Mouse (Mus musculus) lung, postnatal 10 days (tissue): ENCODE measurements around the gene Ppp1cc.
"Not testable (repeated sequence)": the region's sequence is repeated elsewhere in the genome, so short reads cannot be mapped to it uniquely, and the experiment has no call there.

Source experiments
- DNase-seq: peaks from one replicate; pipeline ENCODE4 v3.0.0; 2021

The Ppp1cc gene

DNA sequence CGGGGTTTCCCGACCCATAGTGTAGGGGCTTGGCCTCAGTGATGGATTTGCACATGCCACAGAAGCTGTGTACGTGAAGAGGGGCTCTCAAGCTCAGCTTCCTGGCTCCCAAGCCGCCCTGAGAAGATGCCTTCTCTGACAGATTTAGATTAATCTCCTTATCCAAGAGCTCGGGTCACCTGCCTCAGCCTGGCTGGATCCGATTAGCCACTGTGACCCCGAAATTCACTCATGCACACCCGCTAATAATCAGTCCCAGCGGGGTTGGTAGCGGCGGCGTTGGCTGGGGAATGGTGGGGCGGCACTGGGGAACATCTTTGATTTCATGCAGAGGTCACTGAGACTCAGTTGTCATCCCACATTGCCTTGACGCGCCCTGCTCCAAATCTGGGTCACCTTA, 19.2 kb upstream of the Ppp1cc start:
- DNase-seq, result no peak

- DNase-seq, result not testable (repeated sequence)
These were observed 18.3 kb upstream of the Ppp1cc start for GRCm38 (mm10) chr5:122139771-122140170.

DNA sequence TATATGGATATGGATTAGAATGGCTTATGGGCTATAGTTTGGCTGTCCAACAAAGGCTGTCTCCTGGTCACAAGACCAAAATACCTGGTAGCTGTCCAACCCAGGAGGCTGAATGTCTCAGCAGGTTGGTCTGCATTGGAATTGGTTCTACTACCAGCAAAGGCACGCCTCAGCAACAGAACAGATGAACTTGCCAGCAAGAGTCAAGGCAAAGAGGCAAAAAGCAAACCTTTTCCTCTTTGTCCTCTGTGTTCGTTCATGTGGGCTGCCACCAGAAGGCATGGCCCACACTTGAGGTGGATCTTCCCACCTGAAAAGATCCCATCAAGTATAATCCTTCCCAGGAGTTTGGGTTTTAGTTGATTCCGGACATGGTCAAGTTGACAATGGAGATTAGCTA, 17.4 kb upstream of the Ppp1cc start, which contains the start of gene Ccdc63:
Ccdc63 (minus strand) TSS at position 101 of the 400 bp plus-strand sequence.
- no peak for DNase-seq

GRCm38 (mm10) chr5:122142230-122142992, 15.7 kb upstream of the Ppp1cc start:
- DNase-seq, result peak; percentile 72

DNA sequence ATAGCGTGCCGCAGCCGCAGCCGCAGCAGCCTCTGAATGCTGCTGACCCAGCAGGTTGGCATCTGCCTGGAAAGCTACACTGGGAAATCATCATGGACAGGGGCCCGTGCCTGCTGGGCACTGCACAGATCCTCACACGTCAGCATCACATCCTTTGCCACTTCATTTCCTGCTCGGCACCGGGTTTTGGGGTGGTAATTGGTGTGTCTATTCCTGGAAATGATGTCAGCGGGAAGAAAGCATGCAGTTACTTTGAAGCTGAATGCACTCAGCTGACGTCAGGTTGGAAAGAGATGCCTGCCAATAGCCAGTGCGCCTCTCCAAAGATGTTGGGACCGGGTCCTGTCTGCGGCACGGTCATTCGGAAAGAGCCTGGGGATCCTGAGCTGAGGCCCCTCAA, 14.5 kb upstream of the Ppp1cc start:
- peak; percentile 86 for DNase-seq

GRCm38 (mm10) chr5:122144825-122145224, 13.3 kb upstream of the Ppp1cc start:
- peak; percentile 34 for DNase-seq

DNA sequence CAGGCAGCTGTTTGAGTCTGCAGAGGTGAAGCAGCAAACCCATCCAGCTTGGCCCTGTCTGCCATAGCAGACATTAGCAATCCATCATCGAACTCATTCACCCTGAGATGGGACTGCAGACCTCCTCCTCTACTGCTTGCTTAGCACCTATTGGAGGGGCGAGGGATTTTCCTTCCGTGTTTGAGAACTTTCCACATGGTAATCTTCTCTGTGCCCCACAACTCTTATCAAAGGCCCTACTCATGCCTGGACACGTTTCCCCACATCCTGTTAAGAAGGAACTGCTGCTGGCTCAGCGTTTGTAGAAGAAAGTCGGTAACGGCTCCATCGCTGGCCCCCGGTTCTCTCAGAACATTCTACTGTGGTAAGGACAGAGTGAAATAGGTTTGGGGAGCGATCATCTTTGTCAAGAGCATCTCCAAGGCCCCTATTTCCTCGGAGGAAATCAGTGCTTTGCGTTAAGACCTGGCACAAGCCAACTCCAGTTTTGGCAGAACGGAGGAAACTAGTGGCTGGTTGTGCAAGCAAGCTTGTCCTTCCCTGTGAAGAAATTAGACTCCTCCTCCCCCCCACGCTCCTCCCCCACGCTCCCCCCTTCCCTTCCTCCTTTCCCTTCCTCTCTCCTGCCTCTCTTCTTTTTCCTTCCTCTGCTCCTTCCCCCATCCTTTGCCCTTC, 12.6 kb upstream of the Ppp1cc start:
- peak; percentile 79 for DNase-seq

- DNase-seq, result peak; percentile 84
These were observed 12.0 kb upstream of the Ppp1cc start for GRCm38 (mm10) chr5:122146056-122146580.

DNA sequence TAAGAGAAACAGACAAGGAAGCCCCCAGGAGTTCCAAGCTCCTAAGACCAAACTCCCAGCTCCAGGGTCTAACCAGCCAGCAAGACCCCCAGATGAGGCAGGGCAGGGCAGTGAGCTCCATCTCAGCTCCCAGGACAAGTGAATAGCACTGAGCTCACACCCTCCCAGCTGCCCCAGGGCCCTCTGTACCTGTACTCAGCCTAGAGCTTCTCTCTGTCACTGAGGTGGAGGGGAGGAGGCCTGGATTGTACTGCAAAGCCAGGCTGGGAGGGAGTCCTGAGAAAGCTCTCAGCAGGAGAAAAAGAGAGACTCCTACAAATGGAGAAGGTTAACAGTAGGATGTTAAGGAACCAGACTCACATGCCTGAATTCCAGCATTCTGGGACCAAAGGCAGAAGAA, 11.5 kb upstream of the Ppp1cc start:
- no peak for DNase-seq

- no peak for DNase-seq
These were observed 10.0 kb upstream of the Ppp1cc start for GRCm38 (mm10) chr5:122148107-122148506.

DNA sequence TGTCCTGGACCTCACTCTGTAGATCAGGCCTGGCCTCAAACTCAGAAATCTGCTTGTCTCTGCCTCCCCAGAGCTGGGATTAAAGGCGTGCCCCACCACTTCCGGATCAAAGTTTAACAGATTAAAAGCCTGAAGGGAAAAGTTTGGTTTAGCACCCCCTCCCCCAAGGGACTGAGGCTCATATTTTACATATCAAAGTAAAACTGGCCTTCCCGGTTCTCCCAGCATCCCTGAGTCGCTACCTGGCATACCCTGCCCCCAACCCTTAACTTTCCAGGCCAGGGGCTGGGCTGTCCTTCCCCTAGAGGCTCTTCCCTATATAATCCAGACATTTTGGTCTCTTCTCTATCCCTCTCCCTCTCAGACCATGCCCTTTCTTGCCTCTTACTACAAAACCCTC, 8.8 kb upstream of the Ppp1cc start:
- no peak for DNase-seq

DNA sequence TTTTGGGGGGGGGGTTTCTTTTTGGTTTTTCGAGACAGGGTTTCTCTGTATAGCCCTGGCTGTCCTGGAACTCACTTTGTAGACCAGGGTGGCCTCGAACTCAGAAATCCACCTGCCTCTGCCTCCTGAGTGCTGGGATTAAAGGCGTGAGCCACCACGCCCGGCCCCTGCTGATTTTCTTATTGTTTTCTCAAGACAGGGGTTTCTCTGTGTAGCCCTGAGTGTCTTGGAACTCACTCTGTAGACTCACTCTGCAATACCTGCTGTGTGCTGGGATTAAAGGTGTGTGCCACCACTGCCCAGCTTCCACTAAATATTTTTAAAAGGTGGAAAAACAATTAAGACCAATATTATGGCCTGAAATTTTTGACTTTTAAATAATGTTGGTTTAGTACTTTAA, 5.6 kb upstream of the Ppp1cc start:
- DNase-seq, result not testable (repeated sequence)

DNA sequence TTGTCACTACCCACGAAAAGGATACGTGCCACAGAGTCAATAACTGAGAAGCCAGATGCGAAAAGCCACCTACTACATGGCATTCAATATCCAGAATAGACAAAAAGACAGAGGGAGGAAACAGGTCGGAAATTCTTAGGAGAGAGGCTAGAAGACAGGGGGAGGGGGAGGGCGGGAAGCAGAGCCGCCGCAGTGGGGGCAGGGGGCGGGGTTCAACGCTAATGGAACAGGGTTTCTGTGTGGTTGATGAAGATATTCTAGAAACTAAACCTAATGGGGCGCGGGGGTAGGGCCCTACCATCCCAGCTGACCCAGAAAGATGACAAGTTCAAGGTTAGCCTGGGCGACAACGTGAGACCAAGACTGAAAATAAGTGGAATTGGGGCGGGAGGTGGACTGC, 4.1 kb upstream of the Ppp1cc start:
- no peak for DNase-seq

GRCm38 (mm10) chr5:122154782-122155181, 3.3 kb upstream of the Ppp1cc start:
- no peak for DNase-seq

- no peak for DNase-seq
These were observed 2.5 kb upstream of the Ppp1cc start for GRCm38 (mm10) chr5:122155613-122156012.

DNA sequence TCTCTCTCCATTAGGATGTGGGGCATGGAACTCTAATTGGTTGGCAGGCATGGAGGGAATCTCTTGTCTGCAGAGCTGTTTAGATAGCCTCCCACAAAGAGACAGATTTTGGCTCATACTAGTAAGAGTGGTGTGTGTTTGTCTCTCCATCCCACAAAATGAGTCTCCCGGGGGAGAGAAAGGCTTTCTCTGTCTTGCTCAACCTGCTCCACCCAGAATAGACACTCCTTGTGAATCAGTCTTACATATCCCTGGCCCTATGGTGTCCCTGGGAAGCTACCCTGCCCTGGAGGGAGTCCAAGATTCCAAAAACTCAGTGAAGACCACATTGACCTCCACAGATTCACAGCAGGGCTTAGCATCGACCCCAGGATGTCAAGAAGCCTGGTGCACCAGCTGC, 1.6 kb upstream of the Ppp1cc start:
- DNase-seq, result no peak

- peak; percentile 42 for DNase-seq
These were observed 758 bp downstream of the Ppp1cc start for GRCm38 (mm10) chr5:122158557-122159515.

DNA sequence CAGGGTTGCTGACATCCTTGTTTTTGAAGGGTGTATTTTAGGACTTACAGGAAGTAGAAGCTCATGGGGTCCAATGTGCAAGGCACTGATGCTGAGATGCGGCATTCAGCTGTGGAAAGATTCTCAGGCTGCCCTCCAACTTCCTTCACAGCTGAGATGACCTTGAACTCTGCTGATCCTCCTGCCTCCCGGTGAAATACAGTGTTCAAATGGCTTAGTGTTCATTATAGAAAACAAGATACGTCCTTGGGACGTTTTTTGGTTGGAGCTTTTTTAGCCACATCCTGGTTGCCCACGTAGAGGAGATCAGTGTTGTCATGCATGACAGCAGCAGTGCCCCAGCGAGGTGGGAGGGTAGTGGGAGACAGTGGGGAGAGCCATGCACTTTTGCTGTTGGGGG, 5.1 kb downstream of the Ppp1cc start:
- no peak for DNase-seq

GRCm38 (mm10) chr5:122164011-122164410, 5.9 kb downstream of the Ppp1cc start:
- DNase-seq, result no peak

- DNase-seq, result no peak
These were observed 7.3 kb downstream of the Ppp1cc start for GRCm38 (mm10) chr5:122165233-122165915.

DNA sequence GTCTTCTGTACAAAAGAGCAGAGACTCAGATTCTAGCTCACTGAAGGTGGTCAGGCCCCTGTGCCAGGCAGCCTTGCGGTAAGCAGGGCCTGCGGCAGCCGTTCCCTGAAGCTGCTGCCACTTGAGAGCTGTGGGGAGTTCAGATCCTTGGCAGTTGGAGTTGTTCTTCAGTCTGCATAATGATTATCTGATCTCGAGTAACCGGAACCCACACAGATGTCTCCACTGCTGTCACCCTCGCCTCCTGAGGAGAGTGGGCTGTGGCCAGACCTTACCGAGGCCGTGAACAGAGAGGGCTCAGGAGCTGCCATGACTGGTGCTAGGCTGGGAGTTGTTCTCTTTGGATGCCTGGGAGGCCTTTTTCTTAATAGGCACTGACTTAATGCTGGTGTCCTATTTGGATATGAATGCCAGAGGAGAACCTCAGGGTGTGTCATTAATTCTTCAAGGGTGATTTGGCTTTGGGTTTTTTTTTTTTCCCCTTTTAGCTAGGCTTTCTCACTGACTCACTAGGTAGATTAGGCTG, 8.6 kb downstream of the Ppp1cc start:
- no peak for DNase-seq
